Mouse (Mus musculus) right cerebral cortex, postnatal 10 days (tissue): ENCODE measurements around the gene Sypl.

Experiments
- DNase-seq, 2 experiments: peaks; one replicate each; pipeline ENCODE4 v3.0.0; 2021; ENCODE audit warnings: low spot score in 2 of 2

Sypl gene

GRCm38 (mm10) chr12:32953596-32954215 lies at the start of gene Sypl:
Sypl (plus strand) TSS chr12:32953891.
- peak; percentile 97 for DNase-seq

- no peak for DNase-seq
These were observed 44.0 kb upstream of the Sypl start for GRCm38 (mm10) chr12:32909686-32910085.

- peak; percentile 76 to 79 for DNase-seq
These were observed 43.6 kb upstream of the Sypl start for GRCm38 (mm10) chr12:32910092-32910491.

GRCm38 (mm10) chr12:32910560-32911194 lies 43.0 kb upstream of the Sypl start:
- peak in 1 of 2 experiments; percentile 49 for DNase-seq

- no peak for DNase-seq
These were observed 42.1 kb upstream of the Sypl start for GRCm38 (mm10) chr12:32911569-32911968.

GRCm38 (mm10) chr12:32912772-32913171 lies 40.9 kb upstream of the Sypl start:
- no peak for DNase-seq

- no peak for DNase-seq
These were observed 35.0 kb upstream of the Sypl start for GRCm38 (mm10) chr12:32918683-32919082.

GRCm38 (mm10) chr12:32919091-32919490 lies 34.6 kb upstream of the Sypl start:
- no peak for DNase-seq

GRCm38 (mm10) chr12:32919527-32919926 lies 34.2 kb upstream of the Sypl start:
- DNase-seq: no peak

- peak in 1 of 2 experiments; percentile 56 for DNase-seq
These were observed 33.4 kb upstream of the Sypl start for GRCm38 (mm10) chr12:32920185-32920788.

- DNase-seq: no peak
These were observed 32.6 kb upstream of the Sypl start for GRCm38 (mm10) chr12:32921071-32921470.

GRCm38 (mm10) chr12:32921532-32922131 lies 32.1 kb upstream of the Sypl start:
- no peak for DNase-seq

- DNase-seq: peak in 1 of 2 experiments; percentile 12
These were observed 29.4 kb upstream of the Sypl start for GRCm38 (mm10) chr12:32924245-32924644.

GRCm38 (mm10) chr12:32926331-32927172 lies 27.1 kb upstream of the Sypl start:
- DNase-seq: peak; percentile 77 to 86

GRCm38 (mm10) chr12:32927231-32927835 lies 26.4 kb upstream of the Sypl start:
- peak in 1 of 2 experiments; percentile 37 for DNase-seq

GRCm38 (mm10) chr12:32928180-32928579 lies 25.5 kb upstream of the Sypl start:
- DNase-seq: no peak

GRCm38 (mm10) chr12:32929831-32930513 lies 23.7 kb upstream of the Sypl start:
- peak in 1 of 2 experiments; percentile 15 for DNase-seq

GRCm38 (mm10) chr12:32930566-32930965 lies 23.1 kb upstream of the Sypl start:
- peak in 1 of 2 experiments; percentile 13 for DNase-seq

- peak in 1 of 2 experiments; percentile 18 for DNase-seq
These were observed 17.3 kb upstream of the Sypl start for GRCm38 (mm10) chr12:32936246-32936946.

- DNase-seq: no peak
These were observed 12.6 kb upstream of the Sypl start for GRCm38 (mm10) chr12:32941141-32941540.
